Mouse (Mus musculus): ENCODE data around the gene Lpin2.

Lpin2 gene

GRCm38 (mm10) chr17:71202136-71202535 is 19.8 kb downstream of the Lpin2 start:
- DNase-seq (ENCODE audit: low read depth, low spot score), result no peak

- DNase-seq (ENCODE audit: low read depth, low spot score), result peak; percentile 43
These were observed 21.8 kb downstream of the Lpin2 start for GRCm38 (mm10) chr17:71203998-71204808.

GRCm38 (mm10) chr17:71204809-71205091 is 22.4 kb downstream of the Lpin2 start:
- DNase-seq (ENCODE audit: low read depth, low spot score), result no peak

GRCm38 (mm10) chr17:71206136-71206893 is 24.0 kb downstream of the Lpin2 start:
- no peak for DNase-seq (ENCODE audit: low read depth, low spot score)

GRCm38 (mm10) chr17:71207268-71207667 is 24.9 kb downstream of the Lpin2 start:
- DNase-seq (ENCODE audit: low read depth, low spot score), result no peak

DNA sequence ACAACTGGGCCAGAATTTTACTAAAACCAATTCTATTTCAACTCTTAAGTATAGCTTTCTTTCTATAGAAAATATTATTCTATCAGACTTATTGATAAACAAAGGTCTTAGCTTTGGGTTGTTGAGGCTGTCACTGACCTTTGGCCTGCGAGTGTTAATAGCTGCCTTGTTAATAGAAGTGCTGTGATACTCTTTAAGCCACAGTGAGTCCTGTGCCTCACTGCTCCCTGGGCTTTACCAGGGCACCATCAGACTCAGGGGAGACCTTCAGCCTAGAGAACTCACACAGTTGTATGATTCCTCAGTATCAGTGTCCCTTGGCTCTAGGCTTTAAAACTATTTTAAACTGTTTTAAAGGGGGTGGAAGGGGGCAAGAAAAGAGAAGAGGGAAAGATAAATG is 26.0 kb downstream of the Lpin2 start:
- DNase-seq (ENCODE audit: low read depth, low spot score), result no peak

- DNase-seq (ENCODE audit: low read depth, low spot score), result no peak
These were observed 26.6 kb downstream of the Lpin2 start for GRCm38 (mm10) chr17:71208921-71209320.

- no peak for DNase-seq (ENCODE audit: low read depth, low spot score)
These were observed 27.6 kb downstream of the Lpin2 start for GRCm38 (mm10) chr17:71209936-71210335.

- no peak for DNase-seq (ENCODE audit: low read depth, low spot score)
These were observed 29.7 kb downstream of the Lpin2 start for GRCm38 (mm10) chr17:71211962-71212646.

DNA sequence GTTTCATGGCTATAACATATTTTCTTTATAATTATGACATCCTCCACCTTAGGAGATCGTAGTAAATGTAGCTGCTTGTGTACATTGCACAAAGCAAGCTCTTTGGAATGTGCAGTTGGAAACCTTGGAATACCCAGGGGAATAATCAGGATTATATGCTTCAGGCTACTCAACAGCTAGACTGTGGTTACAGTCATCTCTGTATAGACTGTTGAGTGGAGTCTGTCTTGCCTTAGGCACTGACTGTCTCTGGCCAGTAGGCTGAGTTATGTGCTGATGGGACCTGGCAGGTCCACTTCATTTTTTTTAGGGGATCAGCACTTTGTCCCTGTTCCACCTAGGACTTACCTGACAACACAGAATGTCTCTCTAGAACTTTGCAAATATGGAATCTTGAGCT is 31.3 kb downstream of the Lpin2 start:
- DNase-seq (ENCODE audit: low read depth, low spot score), result no peak

- DNase-seq (ENCODE audit: low read depth, low spot score), result peak; percentile 25
These were observed 32.3 kb downstream of the Lpin2 start for GRCm38 (mm10) chr17:71214514-71215240.

- DNase-seq (ENCODE audit: low read depth, low spot score), result peak; percentile 28
These were observed 33.0 kb downstream of the Lpin2 start for GRCm38 (mm10) chr17:71215241-71215839.

DNA sequence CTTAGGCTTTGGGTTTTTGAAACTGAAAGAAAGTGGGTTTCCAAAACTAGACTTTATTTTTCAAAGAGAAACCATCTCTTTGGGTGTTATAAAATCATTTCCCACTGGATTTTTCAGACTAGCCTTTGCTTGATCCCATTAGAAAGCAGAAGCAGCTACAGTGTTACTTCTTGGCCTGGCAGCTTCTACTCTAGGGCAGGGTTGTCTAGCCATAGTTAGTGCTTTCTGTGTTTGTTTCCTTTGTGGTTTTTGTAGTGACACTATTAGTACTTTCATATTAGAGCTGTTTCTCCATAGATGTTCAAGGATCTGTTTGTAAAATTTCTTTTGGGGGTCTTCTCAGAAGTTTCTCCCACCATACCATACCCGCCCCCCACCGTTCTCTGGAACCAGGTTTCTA is 33.9 kb downstream of the Lpin2 start:
- peak; percentile 13 for DNase-seq (ENCODE audit: low read depth, low spot score)

DNA sequence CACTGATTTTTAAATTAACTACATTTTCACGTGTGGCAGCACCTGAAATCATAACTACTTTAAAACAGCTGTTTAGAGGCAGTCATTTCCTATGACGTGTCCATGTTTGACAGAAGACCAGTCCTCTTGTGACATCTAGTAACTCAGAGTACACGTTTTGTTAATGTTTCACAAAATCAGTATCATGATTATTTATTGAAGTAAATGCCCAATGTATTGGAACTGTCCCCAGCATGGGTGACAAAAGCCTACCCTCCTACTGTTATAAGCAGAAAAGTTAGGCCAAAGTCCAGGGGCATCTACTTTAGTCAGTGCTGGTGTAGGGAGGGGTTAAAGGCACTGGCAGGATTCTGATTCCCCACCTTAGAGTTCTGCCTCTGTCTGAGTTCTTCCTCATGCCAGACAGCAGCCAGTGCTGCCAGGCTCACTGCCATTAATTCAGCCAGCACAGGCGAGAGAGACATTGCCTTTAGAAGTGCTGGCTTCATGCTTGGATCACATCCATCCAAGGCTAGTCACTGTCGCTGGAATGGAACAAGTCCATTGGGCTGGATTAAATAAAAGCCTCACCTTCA is 34.8 kb downstream of the Lpin2 start:
- no peak for DNase-seq (ENCODE audit: low read depth, low spot score)

GRCm38 (mm10) chr17:71221383-71221782 is 39.0 kb downstream of the Lpin2 start:
- DNase-seq (ENCODE audit: low read depth, low spot score), result no peak

- DNase-seq (ENCODE audit: low read depth, low spot score), result no peak
These were observed 41.3 kb downstream of the Lpin2 start for GRCm38 (mm10) chr17:71223676-71224075.

DNA sequence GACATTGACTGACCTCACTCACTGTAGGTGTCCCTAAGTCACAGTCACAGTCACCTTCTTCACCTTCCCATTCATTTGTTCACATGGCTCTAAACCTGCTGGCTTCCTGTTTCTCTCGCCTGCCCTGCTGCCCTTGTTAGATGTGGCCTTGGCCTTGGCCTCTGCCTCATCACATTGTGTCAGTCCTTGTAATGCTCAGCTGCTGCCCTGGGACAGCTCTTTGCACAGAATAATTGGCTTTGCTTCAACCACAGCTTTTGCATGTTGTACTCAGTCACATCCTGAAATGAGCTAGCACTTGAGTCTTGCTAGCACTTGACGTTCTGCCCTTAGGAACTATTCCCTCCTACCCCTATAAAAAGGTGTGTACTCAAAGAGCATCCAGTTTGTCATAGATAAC is 42.2 kb downstream of the Lpin2 start:
- DNase-seq (ENCODE audit: low read depth, low spot score), result peak; percentile 14

- DNase-seq (ENCODE audit: low read depth, low spot score), result peak; percentile 63
These were observed 42.7 kb downstream of the Lpin2 start for GRCm38 (mm10) chr17:71225091-71225490.

GRCm38 (mm10) chr17:71227128-71227895 is 45.0 kb downstream of the Lpin2 start:
- no peak for DNase-seq (ENCODE audit: low read depth, low spot score)

DNA sequence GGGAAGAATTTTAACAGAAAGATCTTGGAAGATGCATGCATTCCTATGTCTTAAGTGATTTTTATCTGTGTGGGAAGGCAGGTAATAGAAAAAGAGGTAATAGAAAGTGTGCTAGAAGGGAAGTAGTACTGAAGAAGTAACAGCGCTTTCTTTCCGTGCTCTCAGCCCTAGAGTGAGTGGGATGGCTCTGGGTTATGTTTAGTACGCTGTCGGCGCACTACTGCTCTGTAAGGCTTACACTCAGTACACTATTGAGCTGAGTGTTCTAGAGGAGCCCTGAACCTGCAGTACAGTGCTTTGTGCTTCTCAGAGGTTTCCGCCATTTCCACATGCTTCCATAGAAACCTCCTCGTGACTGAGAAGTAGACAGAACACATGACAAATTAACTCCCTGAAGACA is 46.3 kb downstream of the Lpin2 start:
- DNase-seq (ENCODE audit: low read depth, low spot score), result no peak

Measured in CD4-positive, CD25-positive, alpha-beta regulatory T cell, adult 2 months (primary cell).